Mouse (Mus musculus) neural tube, embryonic 13.5 days (tissue): ENCODE results near the gene Ccdc159. TPM values are rescaled to one million over a fixed set of nuclear protein-coding genes. Genes with fewer than 3 reads are reported as not detected.

Experiments
- ATAC-seq: fragments of 200-750 bp; cut with Nextera tagmentation; 2 replicates; pipeline ENCODE4 v1.8.0; 2017; ENCODE audit warnings: low read depth, mild to moderate bottlenecking, moderate TSS enrichment, moderate library complexity
- H3K27ac ChIP-seq: fragments of 300-500 bp; sonication (generic); replicated peaks from 2 replicates; pipeline ENCODE4 v1.5.1; 2015; ENCODE audit warnings: moderate library complexity, mild to moderate bottlenecking, inconsistent platforms
- H3K27me3 ChIP-seq: fragments of 300-500 bp; sonication (generic); 2 replicates; pipeline ENCODE4 v1.6.1; 2015; ENCODE audit warnings: mild to moderate bottlenecking, inconsistent platforms
- H3K36me3 ChIP-seq: fragments of 300-500 bp; sonication (generic); 2 replicates; pipeline ENCODE4 v1.6.1; 2015; ENCODE audit warnings: mild to moderate bottlenecking, inconsistent platforms
- H3K4me1 ChIP-seq: fragments of 300-500 bp; sonication (generic); replicated peaks from 2 replicates; pipeline ENCODE4 v1.6.1; 2015; ENCODE audit warnings: inconsistent platforms
- H3K4me2 ChIP-seq: fragments of 300-500 bp; sonication (generic); 2 replicates; pipeline ENCODE4 v1.6.1; 2015; ENCODE audit warnings: inconsistent platforms, mild to moderate bottlenecking, moderate library complexity
- H3K4me3 ChIP-seq: fragments of 300-500 bp; sonication (generic); 2 replicates; pipeline ENCODE4 v1.5.1; 2015; ENCODE audit warnings: mild to moderate bottlenecking, inconsistent platforms
- H3K9ac ChIP-seq: fragments of 300-500 bp; sonication (generic); 2 replicates; pipeline ENCODE4 v1.6.1; 2015; ENCODE audit warnings: moderate library complexity, mild to moderate bottlenecking, inconsistent platforms
- H3K9me3 ChIP-seq: fragments of 300-500 bp; sonication (generic); 2 replicates; pipeline ENCODE4 v1.6.1; 2016; ENCODE audit warnings: inconsistent platforms
- WGBS: fragments of 180-500 bp; shearing (Covaris S2); methylation state at CpG from one replicate; pipeline ENCODE4 v1.1.7; 2015; 5-methylcytosine and 5-hydroxymethylcytosine counted together
- polyA plus RNA-seq: library from polyadenylated mRNA; unstranded; fragments of >200 nt; fragmentation: Nextera tagmentation; extraction: Ambion mirVana; gene quantifications from 2 replicates; pipeline ENCODE4 v1.2.1, GENCODE M21; 2015

Gene Ccdc159
- polyA plus RNA-seq, 1 experiment from 2014 or later, result 7.6 TPM

- H3K9ac ChIP-seq, result peak within 1 kb of the TSS; percentile 89
- WGBS, result 1% methylated on average over 43 of the region's 43 CpGs
Observed at GRCm38 (mm10) chr9:21936692-21937570, 9.7 kb downstream of the Ccdc159 start, which contains the start of gene Plppr2. TSS of gene Plppr2 (plus strand) at chr9:21937033.

GRCm38 (mm10) chr9:21937711-21938175, 10.5 kb downstream of the Ccdc159 start:
- H3K4me2 ChIP-seq, result peak overlapping the region; percentile 62
- WGBS, result 58% methylated on average over 4 of the region's 4 CpGs

More at GRCm38 (mm10) chr9:21936692-21937570, 9.7 kb downstream of the Ccdc159 start, which contains the start of gene Plppr2:
- peak; percentile 95 for ATAC-seq
- Histone ChIP-seq H3K9me3 (no peaks in the 10 kb centered on the region), H3K4me3 (peak within 1 kb of the TSS; percentile 73), H3K4me2 (peak within 1 kb of the TSS; percentile 62), H3K27ac (peak within 1 kb of the TSS; percentile 86), H3K27me3 (no peaks in the 10 kb centered on the region), H3K36me3 (peaks cover 26% of the 10 kb centered on the region), H3K4me1 (peaks cover 25% of the 10 kb centered on the region)

GRCm38 (mm10) chr9:21938234-21938855, 11.1 kb downstream of the Ccdc159 start:
- peak overlapping the region; percentile 73 for H3K4me3 ChIP-seq
- no peak overlapping the region for H3K27ac ChIP-seq
- peak overlapping the region; percentile 89 for H3K9ac ChIP-seq
- 83% methylated on average over 4 of the region's 4 CpGs for WGBS
- H3K27me3 ChIP-seq, result no peaks in the 10 kb centered on the region
- peaks cover 25% of the 10 kb centered on the region for H3K4me1 ChIP-seq
- H3K36me3 ChIP-seq, result peaks cover 32% of the 10 kb centered on the region
- no peaks in the 10 kb centered on the region for H3K9me3 ChIP-seq
- no peak for ATAC-seq
- H3K4me2 ChIP-seq, result peak overlapping the region; percentile 62

More at GRCm38 (mm10) chr9:21937711-21938175, 10.5 kb downstream of the Ccdc159 start:
- H3K27me3 ChIP-seq, result no peaks in the 10 kb centered on the region
- ATAC-seq, result peak; percentile 18; the same call in 1 of the 2 replicates
- peak overlapping the region; percentile 73 for H3K4me3 ChIP-seq
- H3K36me3 ChIP-seq, result peaks cover 32% of the 10 kb centered on the region
- H3K4me1 ChIP-seq, result peaks cover 25% of the 10 kb centered on the region
- H3K9me3 ChIP-seq, result no peaks in the 10 kb centered on the region
- H3K9ac ChIP-seq, result peak overlapping the region; percentile 89
- peak overlapping the region; percentile 86; the same call in 1 of the 2 replicates for H3K27ac ChIP-seq

DNA sequence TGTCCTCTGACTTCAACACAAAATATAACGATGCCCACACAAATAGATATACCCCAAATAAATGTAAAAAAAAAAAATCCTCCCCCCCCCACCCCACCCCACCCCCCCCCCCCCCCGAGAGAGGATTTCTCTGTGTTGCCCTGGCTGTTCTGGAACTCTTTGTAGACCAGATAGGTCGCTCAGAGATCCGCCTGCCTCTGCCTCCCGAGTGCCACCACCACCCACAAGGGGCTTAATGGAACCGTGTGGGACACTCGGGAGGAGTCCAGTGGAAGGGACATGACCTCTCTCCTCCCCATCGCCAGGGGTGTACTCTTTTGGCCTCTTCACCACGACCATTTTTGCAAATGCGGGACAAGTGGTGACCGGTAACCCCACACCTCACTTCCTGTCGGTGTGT, 15.8 kb downstream of the Ccdc159 start:
- 79% methylated on average over 12 of the region's 12 CpGs for WGBS
- Histone ChIP-seq H3K4me1 (peaks cover 20% of the 10 kb centered on the region), H3K36me3 (peaks cover 62% of the 10 kb centered on the region), H3K4me2 (no peak overlapping the region), H3K9me3 (no peaks in the 10 kb centered on the region), H3K9ac (no peak overlapping the region), H3K27me3 (peaks cover 28% of the 10 kb centered on the region), H3K4me3 (no peak overlapping the region), H3K27ac (no peak overlapping the region)
- no peak for ATAC-seq

DNA sequence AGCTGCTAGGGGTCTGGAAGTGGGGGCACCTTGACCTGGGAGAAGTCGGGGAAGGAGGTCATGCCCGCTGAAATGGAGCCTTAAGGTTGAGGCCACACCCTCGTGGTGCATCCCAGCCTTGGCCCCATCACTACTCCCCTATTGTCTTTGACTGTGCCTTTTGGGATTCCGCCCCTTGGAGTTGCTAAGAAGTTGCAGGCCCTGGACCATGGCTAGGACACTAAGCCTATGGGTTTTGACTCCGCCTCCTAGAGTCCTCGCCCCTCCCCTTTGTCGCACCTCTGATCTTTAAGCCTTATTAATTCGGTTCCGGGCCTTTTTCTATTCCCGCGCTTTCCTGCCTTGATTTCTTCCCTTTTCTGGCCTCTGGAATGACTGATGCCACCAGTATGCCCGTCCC, 16.4 kb downstream of the Ccdc159 start:
- Histone ChIP-seq H3K4me3 (no peak overlapping the region), H3K9me3 (no peaks in the 10 kb centered on the region), H3K4me1 (peaks cover 14% of the 10 kb centered on the region), H3K36me3 (peaks cover 68% of the 10 kb centered on the region), H3K27ac (no peak overlapping the region), H3K4me2 (no peak overlapping the region), H3K27me3 (peaks cover 34% of the 10 kb centered on the region), H3K9ac (no peak overlapping the region)
- WGBS, result 49% methylated on average over 12 of the region's 12 CpGs
- no peak for ATAC-seq

DNA sequence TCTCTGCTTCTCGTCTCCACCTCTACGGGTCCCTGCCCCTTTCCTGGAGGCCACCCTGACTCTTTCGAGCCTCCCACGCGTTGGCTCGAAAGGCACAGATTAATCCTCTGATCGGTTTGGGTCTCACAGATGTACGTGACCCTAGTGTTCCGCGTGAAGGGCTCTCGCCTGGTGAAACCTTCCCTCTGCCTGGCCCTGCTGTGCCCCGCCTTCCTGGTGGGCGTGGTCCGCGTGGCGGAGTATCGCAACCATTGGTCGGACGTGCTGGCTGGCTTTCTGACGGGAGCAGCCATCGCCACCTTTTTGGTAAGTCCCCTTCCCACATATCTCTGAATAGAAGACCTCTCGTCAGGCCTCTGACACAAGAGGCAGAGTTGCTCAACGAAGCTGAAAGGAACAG, 17.0 kb downstream of the Ccdc159 start:
- 0 out of 2 replicates have a peak, but pooled peaks cover 8% of the 10 kb centered on the region for H3K4me1 ChIP-seq
- 24% methylated on average over 23 of the region's 23 CpGs for WGBS
- no peak overlapping the region for H3K4me3 ChIP-seq
- no peaks in the 10 kb centered on the region for H3K9me3 ChIP-seq
- peaks cover 38% of the 10 kb centered on the region for H3K27me3 ChIP-seq
- H3K4me2 ChIP-seq, result no peak overlapping the region
- H3K27ac ChIP-seq, result no peak overlapping the region
- ATAC-seq, result no peak
- peaks cover 66% of the 10 kb centered on the region for H3K36me3 ChIP-seq
- H3K9ac ChIP-seq, result no peak overlapping the region

- no peak for ATAC-seq
- no peak overlapping the region for H3K27ac ChIP-seq
- H3K4me2 ChIP-seq, result no peak overlapping the region
- H3K9me3 ChIP-seq, result no peaks in the 10 kb centered on the region
- WGBS, result 7% methylated on average over 28 of the region's 28 CpGs
- H3K4me1 ChIP-seq, result 0 out of 2 replicates have a peak, but pooled peaks cover 6% of the 10 kb centered on the region
- no peak overlapping the region for H3K4me3 ChIP-seq
- 0 out of 2 replicates have a peak overlapping the region, but pooled peaks have one; percentile 22 for H3K9ac ChIP-seq
- peaks cover 41% of the 10 kb centered on the region for H3K27me3 ChIP-seq
- H3K36me3 ChIP-seq, result peaks cover 38% of the 10 kb centered on the region
Observed at GRCm38 (mm10) chr9:21947540-21948130, 20.4 kb downstream of the Ccdc159 start.

- 62% methylated on average over 8 of the region's 8 CpGs for WGBS
- Histone ChIP-seq H3K4me3 (no peak overlapping the region), H3K9ac (no peak overlapping the region), H3K27ac (no peak overlapping the region), H3K4me2 (no peak overlapping the region), H3K9me3 (no peaks in the 10 kb centered on the region), H3K4me1 (0 out of 2 replicates have a peak, but pooled peaks cover 6% of the 10 kb centered on the region), H3K27me3 (peaks cover 41% of the 10 kb centered on the region), H3K36me3 (peaks cover 38% of the 10 kb centered on the region)
- ATAC-seq, result no peak
Observed at GRCm38 (mm10) chr9:21948146-21948545, 20.9 kb downstream of the Ccdc159 start.

DNA sequence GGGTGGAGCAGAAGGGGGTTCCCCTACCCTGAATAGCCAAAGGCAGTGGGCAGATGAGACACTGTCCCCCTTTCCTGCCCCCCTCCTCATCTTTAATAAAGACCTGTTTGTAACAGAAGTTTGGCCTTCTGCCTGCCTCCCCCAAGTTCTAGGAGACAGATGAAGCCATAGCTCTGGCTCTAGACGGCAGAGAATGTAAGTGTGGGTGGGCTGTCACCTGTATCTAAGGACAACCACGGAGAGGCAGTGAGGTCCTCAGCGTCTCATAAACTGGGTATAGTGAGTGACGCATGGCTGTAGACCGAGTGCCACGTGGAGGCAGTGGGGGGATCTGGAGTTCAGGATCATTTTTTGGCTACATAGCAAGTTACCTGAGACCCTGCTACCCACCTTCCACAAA, 21.5 kb downstream of the Ccdc159 start:
- Histone ChIP-seq H3K36me3 (peaks cover 38% of the 10 kb centered on the region), H3K9ac (no peak overlapping the region), H3K27me3 (peaks cover 41% of the 10 kb centered on the region), H3K9me3 (no peaks in the 10 kb centered on the region), H3K4me3 (no peak overlapping the region), H3K4me1 (peaks cover 8% of the 10 kb centered on the region; the same call in 1 of the 2 replicates), H3K27ac (no peak overlapping the region), H3K4me2 (no peak overlapping the region)
- no peak for ATAC-seq
- WGBS, result 71% methylated on average over 6 of the region's 6 CpGs

DNA sequence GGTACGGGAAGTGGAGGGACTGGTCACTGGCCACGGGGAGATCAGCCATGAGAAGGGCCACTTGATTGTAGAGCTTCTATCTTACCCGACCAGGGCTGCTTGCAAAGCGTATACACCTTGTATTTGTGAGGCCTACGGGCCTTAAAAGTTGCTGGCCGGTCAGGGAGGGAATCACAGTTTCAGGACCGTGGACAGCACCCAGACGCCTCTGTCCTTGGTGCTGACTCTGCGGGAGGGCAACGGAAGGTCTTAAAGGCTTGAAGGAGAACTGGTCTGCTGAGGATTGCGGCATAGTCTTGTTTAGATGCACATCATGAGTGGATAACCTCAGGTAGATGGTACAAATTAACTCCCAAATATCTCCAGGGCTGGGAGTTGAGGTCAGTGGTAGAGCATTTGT, 23.1 kb downstream of the Ccdc159 start:
- Histone ChIP-seq H3K9me3 (no peaks in the 10 kb centered on the region), H3K4me1 (peaks cover 7% of the 10 kb centered on the region; the same call in 1 of the 2 replicates), H3K4me2 (no peak overlapping the region), H3K27ac (no peak overlapping the region), H3K36me3 (peaks cover 29% of the 10 kb centered on the region), H3K27me3 (peaks cover 36% of the 10 kb centered on the region), H3K9ac (no peak overlapping the region), H3K4me3 (no peak overlapping the region)
- no peak for ATAC-seq
- WGBS, result 16% methylated on average over 11 of the region's 11 CpGs

DNA sequence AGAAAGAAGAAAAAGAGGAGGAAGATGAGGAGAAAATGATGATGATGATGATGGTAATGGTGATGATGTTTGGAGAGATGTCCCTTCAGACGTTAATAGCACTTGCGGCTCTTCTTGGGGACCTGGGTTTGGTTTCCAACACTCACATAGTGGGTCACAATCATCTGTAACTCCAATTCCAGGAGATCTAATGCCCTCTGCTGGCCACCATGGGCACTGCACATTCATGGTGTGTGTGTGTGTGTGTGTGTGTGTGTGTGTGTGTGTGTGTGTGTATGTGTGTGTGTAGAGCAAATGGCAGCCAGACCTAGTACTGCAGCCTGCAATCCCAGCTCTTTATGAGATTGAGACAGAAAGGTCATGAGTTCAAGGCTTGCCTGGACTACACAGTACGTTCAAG, 24.7 kb downstream of the Ccdc159 start:
- no peak for ATAC-seq
- H3K27me3 ChIP-seq, result peaks cover 20% of the 10 kb centered on the region
- H3K27ac ChIP-seq, result no peak overlapping the region
- 79% methylated on average over 3 of the region's 3 CpGs for WGBS
- H3K4me1 ChIP-seq, result peaks cover 14% of the 10 kb centered on the region
- peaks cover 14% of the 10 kb centered on the region for H3K36me3 ChIP-seq
- no peak overlapping the region for H3K4me2 ChIP-seq
- no peaks in the 10 kb centered on the region for H3K9me3 ChIP-seq
- no peak overlapping the region for H3K4me3 ChIP-seq
- no peak overlapping the region for H3K9ac ChIP-seq
